Mouse (Mus musculus): ENCODE results near the gene Adam6b. TPM values are rescaled to one million over a fixed set of nuclear protein-coding genes. Genes with fewer than 3 reads are reported as not detected.

Adam6b gene
- total RNA-seq (2023) = not detected

DNA sequence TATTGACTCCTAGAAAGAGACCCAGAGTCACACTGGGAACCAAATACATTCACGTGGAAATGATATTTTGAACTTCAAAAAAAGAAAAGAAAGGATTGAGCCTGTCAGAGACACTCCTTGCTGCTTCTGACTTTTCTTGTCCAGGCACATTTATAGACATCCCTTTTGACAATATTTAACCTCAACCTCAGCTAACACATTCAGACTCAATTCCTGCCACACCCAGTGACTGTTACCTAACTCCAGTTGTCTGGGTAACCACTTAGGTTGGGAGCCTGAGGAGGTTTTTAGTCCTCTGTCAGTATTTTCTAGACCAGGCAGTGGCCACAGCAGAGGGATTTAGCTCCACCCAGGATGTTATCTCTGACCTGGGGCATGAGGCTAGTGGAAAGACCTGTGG, at the start of gene Adam6b:
Gene Adam6b, plus strand, starts transcription at position 301 of the 400 bp plus-strand sequence.

Other genes starting within 250 kb of the Adam6b start
- gene Adam6a, start 54.4 kb downstream of the Adam6b start, total RNA-seq (2023) = not detected

Measured in neutrophil, adult 83 days (primary cell).